Mouse (Mus musculus) olfactory bulb, adult 2 months (tissue): ENCODE results near the gene Rpl6. TPM values are rescaled to one million over a fixed set of nuclear protein-coding genes. Genes with fewer than 3 reads are reported as not detected.

Source experiments
- H3K27ac ChIP-seq: fragments of 200-500 bp; 2 replicates; pipeline ENCODE4 v1.5.1; 2012; ENCODE audit warnings: low read depth, low read length; ENCODE audit not compliant: insufficient read depth
- H3K4me1 ChIP-seq: fragments of 200-500 bp; 2 replicates; pipeline ENCODE4 v1.6.1; 2012; ENCODE audit warnings: low read length; ENCODE audit not compliant: control insufficient read depth, insufficient read depth
- H3K4me3 ChIP-seq: fragments of 200-500 bp; 2 replicates; pipeline ENCODE4 v1.5.1; 2012; ENCODE audit warnings: mild to moderate bottlenecking, low read depth, low read length, moderate library complexity; ENCODE audit not compliant: insufficient read depth
- CTCF ChIP-seq: fragments of 200-500 bp; IDR thresholded peaks from 2 replicates; pipeline ENCODE4 v1.5.1; 2012; ENCODE audit warnings: low read depth, mild to moderate bottlenecking, low read length, moderate library complexity; ENCODE audit not compliant: insufficient read depth
- POLR2A ChIP-seq: fragments of 200-500 bp; IDR thresholded peaks from 2 replicates; pipeline ENCODE4 v1.6.1; 2012; ENCODE audit warnings: mild to moderate bottlenecking, low read depth, low read length, moderate library complexity; ENCODE audit not compliant: insufficient read depth
- WGBS: fragments of 180-500 bp; shearing (Covaris S2); methylation state at CpG from one replicate; pipeline ENCODE4 v1.1.7; 2018; 5-methylcytosine and 5-hydroxymethylcytosine counted together
- polyA plus RNA-seq: library from polyadenylated mRNA; stranded (reverse); fragments of >200 nt; gene quantifications from 2 replicates; pipeline ENCODE4 v1.2.4, GENCODE M21; 2012; ENCODE audit warnings: low replicate concordance; ENCODE audit not compliant: missing spikeins, insufficient read depth, insufficient read length

Gene Rpl6
- polyA plus RNA-seq, 1 experiment = not detected

- TF ChIP-seq POLR2A = no peak
- no peak for TF ChIP-seq CTCF
- Histone ChIP-seq H3K4me1 (peaks cover 3% of the 10 kb centered on the region), H3K27ac (no peak overlapping the region), H3K4me3 (no peak overlapping the region)
- WGBS = 92% methylated on average over 1 of the region's 1 CpGs
Measured at GRCm38 (mm10) chr5:121243676-121244364, 39.5 kb downstream of the Rpl6 start.

DNA sequence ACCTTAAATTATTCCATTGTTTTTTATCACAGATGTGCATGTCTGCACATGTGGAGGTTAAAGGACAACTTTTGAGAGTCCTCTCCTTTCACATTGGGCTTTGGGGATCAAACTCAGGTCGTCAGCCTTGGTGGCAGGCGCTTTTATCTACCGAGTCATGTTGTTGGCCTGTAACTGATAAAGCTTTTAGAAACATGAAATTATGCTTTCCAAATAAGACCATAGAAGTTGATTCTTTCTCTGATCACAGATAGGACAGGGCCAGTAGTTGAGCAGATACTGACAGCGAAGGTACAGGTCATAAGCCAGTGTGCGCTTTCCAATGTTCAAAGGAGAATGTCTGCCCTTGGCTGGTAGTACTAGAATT lies 40.1 kb downstream of the Rpl6 start:
- Histone ChIP-seq H3K4me3 (no peak overlapping the region), H3K4me1 (peaks cover 3% of the 10 kb centered on the region), H3K27ac (no peak overlapping the region)
- no peak for TF ChIP-seq CTCF
- no peak for TF ChIP-seq POLR2A
- WGBS = 91% methylated on average over 5 of the region's 5 CpGs

DNA sequence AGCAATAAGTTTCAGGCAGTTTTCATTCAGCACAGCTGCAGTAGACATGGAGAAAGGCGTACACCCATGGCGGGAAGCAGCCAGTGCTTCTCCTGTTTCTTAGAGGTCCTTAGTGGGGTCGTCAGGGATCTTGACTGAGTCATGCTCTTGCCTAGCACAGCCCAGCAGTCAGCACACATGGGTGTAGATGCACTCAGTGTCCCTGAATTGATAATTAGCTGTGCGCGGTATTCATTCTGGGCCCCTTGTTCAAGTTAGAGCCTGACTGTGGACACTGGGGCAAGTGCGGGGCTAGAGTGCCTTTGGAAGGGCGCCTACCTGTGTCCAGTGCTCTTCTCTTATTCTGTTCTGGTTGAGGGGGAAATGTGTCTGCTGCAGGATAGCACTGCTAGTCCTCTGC lies 40.9 kb downstream of the Rpl6 start:
- H3K27ac ChIP-seq = no peak overlapping the region
- WGBS = 73% methylated on average over 7 of the region's 7 CpGs
- H3K4me1 ChIP-seq = peaks cover 3% of the 10 kb centered on the region
- no peak overlapping the region for H3K4me3 ChIP-seq
- TF ChIP-seq POLR2A (no peak), CTCF (no peak)

- Histone ChIP-seq H3K4me1 (peaks cover 8% of the 10 kb centered on the region), H3K27ac (no peak overlapping the region), H3K4me3 (no peak overlapping the region)
- TF ChIP-seq CTCF (no peak), POLR2A (no peak)
- 82% methylated on average over 3 of the region's 3 CpGs for WGBS
Measured at GRCm38 (mm10) chr5:121248766-121249394, 44.6 kb downstream of the Rpl6 start.

DNA sequence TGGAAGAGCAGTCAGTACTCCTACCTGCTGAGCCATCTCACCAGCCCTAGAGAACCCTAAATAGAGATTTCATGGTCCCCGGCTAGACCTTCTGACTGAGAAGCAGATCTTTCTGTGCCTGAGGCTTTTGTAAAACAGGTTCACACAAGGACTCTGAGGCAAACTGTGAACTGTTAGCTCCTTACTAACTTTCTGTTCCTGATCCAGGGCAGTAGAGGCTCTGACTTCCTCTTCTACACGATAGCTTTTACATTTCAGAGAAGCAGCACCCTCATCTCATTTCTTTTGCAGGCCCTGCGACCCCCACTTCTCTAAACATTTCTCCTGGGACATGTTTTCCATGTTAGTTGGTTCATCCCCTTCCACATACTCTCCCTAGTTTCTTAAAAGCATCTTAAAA lies 45.4 kb downstream of the Rpl6 start:
- Histone ChIP-seq H3K27ac (no peak overlapping the region), H3K4me1 (peaks cover 12% of the 10 kb centered on the region), H3K4me3 (no peak overlapping the region)
- WGBS = 89% methylated on average over 3 of the region's 3 CpGs
- TF ChIP-seq CTCF = no peak
- no peak for TF ChIP-seq POLR2A

GRCm38 (mm10) chr5:121251813-121252212 lies 47.5 kb downstream of the Rpl6 start:
- no peak for TF ChIP-seq POLR2A
- no peak for TF ChIP-seq CTCF
- H3K4me3 ChIP-seq = no peak overlapping the region
- H3K27ac ChIP-seq = no peak overlapping the region
- peaks cover 19% of the 10 kb centered on the region for H3K4me1 ChIP-seq
- 66% methylated on average over 8 of the region's 8 CpGs for WGBS

- 85% methylated on average over 18 of the region's 18 CpGs for WGBS
- TF ChIP-seq POLR2A = no peak
- no peak for TF ChIP-seq CTCF
- Histone ChIP-seq H3K4me3 (no peak overlapping the region), H3K4me1 (peaks cover 22% of the 10 kb centered on the region), H3K27ac (no peak overlapping the region)
Measured at GRCm38 (mm10) chr5:121253816-121254497, 49.7 kb downstream of the Rpl6 start.

DNA sequence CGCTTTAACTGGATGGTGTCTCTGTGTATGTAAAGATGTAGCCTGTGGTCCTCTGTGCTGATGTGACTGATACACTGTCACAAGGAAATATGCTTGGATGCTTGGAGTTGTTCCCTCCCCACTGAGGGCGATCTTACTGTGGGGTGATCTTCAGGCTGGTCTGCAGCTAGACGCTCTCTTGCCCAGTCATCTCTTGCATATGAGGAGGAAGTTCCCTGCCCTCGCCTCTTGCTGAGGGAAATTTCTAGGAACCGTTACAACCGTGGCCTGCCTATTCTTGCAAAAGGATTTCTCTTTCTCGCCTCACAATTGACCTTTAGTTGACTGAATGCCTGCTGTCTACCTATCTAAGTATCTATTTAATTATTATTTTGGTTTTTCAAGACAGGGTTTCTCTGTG lies 50.7 kb downstream of the Rpl6 start:
- H3K4me1 ChIP-seq = peaks cover 24% of the 10 kb centered on the region
- TF ChIP-seq CTCF (no peak), POLR2A (no peak)

More for the DNA sequence above, 50.7 kb downstream of the Rpl6 start:
- H3K4me3 ChIP-seq = no peak overlapping the region
- no peak overlapping the region for H3K27ac ChIP-seq
- 70% methylated on average over 7 of the region's 7 CpGs for WGBS

Other genes with a start within 250 kb of the Rpl6 start
- gene Rph3a, start 194.4 kb upstream of the Rpl6 start, polyA plus RNA-seq = not detected in 2 replicates
- not detected in 2 replicates for gene Ptpn11, start 13.1 kb upstream of the Rpl6 start, polyA plus RNA-seq
- gene Hectd4, start 15.7 kb downstream of the Rpl6 start, polyA plus RNA-seq = 49.0 TPM in 1 of 2 replicates, not detected in the other
- not detected in 2 replicates for gene Trafd1, start 181.2 kb downstream of the Rpl6 start, polyA plus RNA-seq
- gene Naa25, start 193.5 kb downstream of the Rpl6 start, polyA plus RNA-seq = not detected in 2 replicates
- not detected in 2 replicates for gene Tmem116, start 247.4 kb downstream of the Rpl6 start, polyA plus RNA-seq
- 277 TPM in 1 of 2 replicates, not detected in the other for gene Erp29, start 248.0 kb downstream of the Rpl6 start, polyA plus RNA-seq